Mouse (Mus musculus): ENCODE measurements around the gene Rbm11. TPM values are rescaled to one million over a fixed set of nuclear protein-coding genes. Genes with fewer than 3 reads are reported as not detected.

Rbm11 gene
- polyA plus RNA-seq (2015; fragmentation: Nextera tagmentation; extraction: Ambion mirVana), result 0.84 and 1.1 TPM in 2 replicates

- H3K27ac ChIP-seq, result no peak within 1 kb of the TSS
- peak; percentile 91 for ATAC-seq (ENCODE audit: insufficient number of reproducible peaks, insufficient read depth, low FRiP score, low TSS enrichment, low read depth)
These were observed at the start of gene Rbm11 for GRCm38 (mm10) chr16:75592671-75593500. Gene Rbm11, plus strand, starts transcription at chr16:75592844.

GRCm38 (mm10) chr16:75545310-75545709, 47.3 kb upstream of the Rbm11 start:
- H3K36me3 ChIP-seq, result no peaks in the 10 kb centered on the region
- H3K27ac ChIP-seq, result no peak overlapping the region
- no peaks in the 10 kb centered on the region for H3K4me1 ChIP-seq
- WGBS, result 69% methylated on average over 1 of the region's 1 CpGs
- no peak overlapping the region for H3K4me2 ChIP-seq
- H3K9ac ChIP-seq, result no peak overlapping the region
- H3K27me3 ChIP-seq, result no peaks in the 10 kb centered on the region
- no peaks in the 10 kb centered on the region for H3K9me3 ChIP-seq
- ATAC-seq (ENCODE audit: insufficient number of reproducible peaks, insufficient read depth, low FRiP score, low TSS enrichment, low read depth), result no peak
- H3K4me3 ChIP-seq, result no peak overlapping the region

More at GRCm38 (mm10) chr16:75592671-75593500, at the start of gene Rbm11:
- H3K4me1 ChIP-seq, result no peaks in the 10 kb centered on the region
- H3K4me2 ChIP-seq, result peak within 1 kb of the TSS; percentile 71
- WGBS, result under 1% methylated on average over 55 of the region's 55 CpGs
- H3K9me3 ChIP-seq, result no peaks in the 10 kb centered on the region
- H3K9ac ChIP-seq, result peak within 1 kb of the TSS; percentile 71
- H3K36me3 ChIP-seq, result no peaks in the 10 kb centered on the region
- peaks cover 12% of the 10 kb centered on the region for H3K27me3 ChIP-seq
- peak within 1 kb of the TSS; percentile 77 for H3K4me3 ChIP-seq

- Histone ChIP-seq H3K27ac (no peak overlapping the region), H3K9ac (no peak overlapping the region), H3K4me1 (no peaks in the 10 kb centered on the region), H3K27me3 (no peaks in the 10 kb centered on the region), H3K4me2 (no peak overlapping the region), H3K4me3 (no peak overlapping the region), H3K9me3 (no peaks in the 10 kb centered on the region), H3K36me3 (no peaks in the 10 kb centered on the region)
- 98% methylated on average over 2 of the region's 2 CpGs for WGBS
- no peak for ATAC-seq (ENCODE audit: insufficient number of reproducible peaks, insufficient read depth, low FRiP score, low TSS enrichment, low read depth)
These were observed 29.7 kb upstream of the Rbm11 start for GRCm38 (mm10) chr16:75562910-75563309.

- Histone ChIP-seq H3K36me3 (no peaks in the 10 kb centered on the region), H3K9ac (no peak overlapping the region), H3K27me3 (no peaks in the 10 kb centered on the region), H3K9me3 (no peaks in the 10 kb centered on the region), H3K27ac (no peak overlapping the region), H3K4me2 (no peak overlapping the region), H3K4me3 (no peak overlapping the region), H3K4me1 (no peaks in the 10 kb centered on the region)
- no peak for ATAC-seq (ENCODE audit: insufficient number of reproducible peaks, insufficient read depth, low FRiP score, low TSS enrichment, low read depth)
- 71% methylated on average over 5 of the region's 5 CpGs for WGBS
These were observed 10.4 kb upstream of the Rbm11 start for GRCm38 (mm10) chr16:75582279-75582678.

- Histone ChIP-seq H3K4me3 (no peak within 1 kb of the TSS), H3K27me3 (no peaks in the 10 kb centered on the region), H3K27ac (no peak within 1 kb of the TSS), H3K4me1 (no peaks in the 10 kb centered on the region), H3K9me3 (no peaks in the 10 kb centered on the region), H3K9ac (no peak within 1 kb of the TSS), H3K4me2 (no peak within 1 kb of the TSS), H3K36me3 (no peaks in the 10 kb centered on the region)
- ATAC-seq (ENCODE audit: insufficient number of reproducible peaks, insufficient read depth, low FRiP score, low TSS enrichment, low read depth), result no peak
- 66% methylated on average over 7 of the region's 7 CpGs for WGBS
These were observed 6.7 kb upstream of the Rbm11 start, which contains the start of gene Lipi for GRCm38 (mm10) chr16:75585961-75586360. Gene Lipi, minus strand, starts transcription at chr16:75586061.

GRCm38 (mm10) chr16:75586466-75586865, 6.2 kb upstream of the Rbm11 start:
- H3K27me3 ChIP-seq, result no peaks in the 10 kb centered on the region
- H3K27ac ChIP-seq, result no peak overlapping the region
- no peak for ATAC-seq (ENCODE audit: insufficient number of reproducible peaks, insufficient read depth, low FRiP score, low TSS enrichment, low read depth)
- H3K9ac ChIP-seq, result no peak overlapping the region
- no peaks in the 10 kb centered on the region for H3K9me3 ChIP-seq
- H3K36me3 ChIP-seq, result no peaks in the 10 kb centered on the region
- no peak overlapping the region for H3K4me2 ChIP-seq
- no peak overlapping the region for H3K4me3 ChIP-seq
- WGBS, result 21% methylated on average over 3 of the region's 3 CpGs
- no peaks in the 10 kb centered on the region for H3K4me1 ChIP-seq

- peak overlapping the region; percentile 71 for H3K4me2 ChIP-seq
- no peak overlapping the region for H3K27ac ChIP-seq
- no peak for ATAC-seq (ENCODE audit: insufficient number of reproducible peaks, insufficient read depth, low FRiP score, low TSS enrichment, low read depth)
- peak overlapping the region; percentile 77 for H3K4me3 ChIP-seq
- 12% methylated on average over 15 of the region's 15 CpGs for WGBS
- H3K27me3 ChIP-seq, result peaks cover 12% of the 10 kb centered on the region
- H3K4me1 ChIP-seq, result no peaks in the 10 kb centered on the region
- H3K9me3 ChIP-seq, result no peaks in the 10 kb centered on the region
- no peaks in the 10 kb centered on the region for H3K36me3 ChIP-seq
- H3K9ac ChIP-seq, result peak overlapping the region; percentile 71
These were observed 998 bp downstream of the Rbm11 start for GRCm38 (mm10) chr16:75593501-75594183.

- H3K4me1 ChIP-seq, result no peaks in the 10 kb centered on the region
These were observed 13.8 kb downstream of the Rbm11 start for GRCm38 (mm10) chr16:75606415-75606814.

GRCm38 (mm10) chr16:75612561-75612960, 19.9 kb downstream of the Rbm11 start:
- Histone ChIP-seq H3K4me1 (no peaks in the 10 kb centered on the region), H3K36me3 (no peaks in the 10 kb centered on the region), H3K27me3 (no peaks in the 10 kb centered on the region), H3K4me3 (no peak overlapping the region), H3K4me2 (no peak overlapping the region), H3K27ac (no peak overlapping the region), H3K9me3 (no peaks in the 10 kb centered on the region), H3K9ac (no peak overlapping the region)
- ATAC-seq (ENCODE audit: insufficient number of reproducible peaks, insufficient read depth, low FRiP score, low TSS enrichment, low read depth), result no peak

More at GRCm38 (mm10) chr16:75606415-75606814, 13.8 kb downstream of the Rbm11 start:
- Histone ChIP-seq H3K9me3 (no peaks in the 10 kb centered on the region), H3K4me3 (no peak overlapping the region), H3K4me2 (no peak overlapping the region), H3K9ac (no peak overlapping the region), H3K27ac (no peak overlapping the region), H3K36me3 (no peaks in the 10 kb centered on the region), H3K27me3 (no peaks in the 10 kb centered on the region)
- 38% methylated on average over 1 of the region's 1 CpGs for WGBS
- no peak for ATAC-seq (ENCODE audit: insufficient number of reproducible peaks, insufficient read depth, low FRiP score, low TSS enrichment, low read depth)

- H3K4me3 ChIP-seq, result no peak overlapping the region
- no peaks in the 10 kb centered on the region for H3K36me3 ChIP-seq
- H3K9ac ChIP-seq, result no peak overlapping the region
- no peak overlapping the region for H3K27ac ChIP-seq
- ATAC-seq (ENCODE audit: insufficient number of reproducible peaks, insufficient read depth, low FRiP score, low TSS enrichment, low read depth), result 0 out of 2 replicates have a peak, but pooled peaks have one; percentile 37
- H3K27me3 ChIP-seq, result no peaks in the 10 kb centered on the region
- no peak overlapping the region for H3K4me2 ChIP-seq
- no peaks in the 10 kb centered on the region for H3K4me1 ChIP-seq
- no peaks in the 10 kb centered on the region for H3K9me3 ChIP-seq
- 69% methylated on average over 2 of the region's 2 CpGs for WGBS
These were observed 25.2 kb downstream of the Rbm11 start for GRCm38 (mm10) chr16:75617651-75618349.

GRCm38 (mm10) chr16:75627862-75628261, 35.2 kb downstream of the Rbm11 start:
- no peak overlapping the region for H3K4me3 ChIP-seq
- no peaks in the 10 kb centered on the region for H3K27me3 ChIP-seq
- WGBS, result 85% methylated on average over 2 of the region's 2 CpGs
- no peaks in the 10 kb centered on the region for H3K36me3 ChIP-seq
- H3K9me3 ChIP-seq, result no peaks in the 10 kb centered on the region
- no peak for ATAC-seq (ENCODE audit: insufficient number of reproducible peaks, insufficient read depth, low FRiP score, low TSS enrichment, low read depth)
- H3K4me2 ChIP-seq, result no peak overlapping the region
- H3K9ac ChIP-seq, result no peak overlapping the region
- H3K27ac ChIP-seq, result no peak overlapping the region
- no peaks in the 10 kb centered on the region for H3K4me1 ChIP-seq

All from embryonic facial prominence, embryonic 13.5 days (tissue).